ENCODE assay signal across 12 mouse cellular contexts in genomic region chr9:56886113-56886512, GRCm38 (mm10). TPM values are rescaled to one million over a fixed set of nuclear protein-coding genes. Genes with fewer than 3 reads are reported as not detected.
DNase-seq lines count a peak whose midpoint lies in the region; ATAC-seq and TF ChIP-seq lines count a peak whose summit lies in the region.
"Had no signal": no experiment of that assay in that cellular context is flagged by ENCODE, and none has a peak within 500 bp of the region (broad histone marks: within the 10 kb centered on the region; RNA-seq: fewer than 3 reads in every experiment).

No protein-coding gene starts in this region.

- H3K36me3 ChIP-seq in hindbrain, embryonic 11.5 days (ENCODE audit: control insufficient read depth, insufficient read depth, low read length), result no peaks in the 10 kb centered on the region
- no peaks in the 10 kb centered on the region for H3K36me3 ChIP-seq in hindbrain, embryonic 13.5 days
- H3K36me3 ChIP-seq in testis, adult 2 months (ENCODE audit: control insufficient read depth, insufficient read depth, low read length), result no peaks in the 10 kb centered on the region
- no peaks in the 10 kb centered on the region for H3K36me3 ChIP-seq in forebrain, embryonic 16.5 days (ENCODE audit: control insufficient read depth, insufficient read depth)

- peak; percentile 64 for DNase-seq in hindbrain, embryonic 11.5 days (ENCODE audit: low spot score)
- no peak for DNase-seq in testis, postnatal 14 days (ENCODE audit: low spot score)

- TF ChIP-seq POLR2A in testis, adult 2 months (IDR thresholded peaks at IDR 0.05; ENCODE audit: control insufficient read depth, low read depth, low read length), result no peak

- no peak for ATAC-seq in hindbrain, embryonic 11.5 days (ENCODE audit: low FRiP score)
- ATAC-seq in hindbrain, embryonic 13.5 days (ENCODE audit: low FRiP score), result no peak
- ATAC-seq in granulocyte monocyte progenitor cell, adult 5-6 weeks (replicated peaks; ENCODE audit: poor library complexity, severe bottlenecking), result 0 out of 2 replicates have a peak, but pooled peaks have one; percentile 30
- no peak for ATAC-seq in erythroid progenitor cell, adult 5-6 weeks (replicated peaks; ENCODE audit: low FRiP score, poor library complexity, severe bottlenecking)
- ATAC-seq in forebrain, embryonic 16.5 days, result no peak
- no peak for ATAC-seq in cerebellum, adult (ENCODE audit: insufficient number of reproducible peaks, low FRiP score, low TSS enrichment)
- ATAC-seq: activated CD4-positive, CD25-positive, alpha-beta regulatory T cell, adult 4 months had no signal

- H3K4me3 ChIP-seq in hindbrain, embryonic 11.5 days (ENCODE audit: low read depth, low read length), result no peak overlapping the region
- no peak overlapping the region for H3K4me3 ChIP-seq in hindbrain, embryonic 13.5 days
- H3K4me3 ChIP-seq in testis, adult 2 months (ENCODE audit: control insufficient read depth, low read depth, low read length), result no peak overlapping the region
- H3K4me3 ChIP-seq in forebrain, embryonic 16.5 days (replicated peaks; ENCODE audit: low read length), result no peak overlapping the region
- H3K4me3 ChIP-seq: embryonic facial prominence, embryonic 13.5 days; heart, embryonic 15.5 days had no signal

- H3K27me3 ChIP-seq in hindbrain, embryonic 11.5 days (ENCODE audit: control insufficient read depth, insufficient read depth, low read length), result no peaks in the 10 kb centered on the region
- peaks cover 3% of the 10 kb centered on the region; the same call in 1 of the 2 replicates for H3K27me3 ChIP-seq in hindbrain, embryonic 13.5 days
- H3K27me3 ChIP-seq in testis, adult 2 months (ENCODE audit: control insufficient read depth, insufficient read depth, low read length), result no peaks in the 10 kb centered on the region
- H3K27me3 ChIP-seq in forebrain, embryonic 16.5 days (replicated peaks; ENCODE audit: control insufficient read depth, insufficient read depth, low read length), result no peaks in the 10 kb centered on the region
- H3K27me3 ChIP-seq: embryonic facial prominence, embryonic 13.5 days had no signal

- 61% methylated on average over 13 of the region's 13 CpGs for WGBS in hindbrain, embryonic 11.5 days
- 65% methylated on average over 13 of the region's 13 CpGs for WGBS in hindbrain, embryonic 13.5 days
- 57% methylated on average over 13 of the region's 13 CpGs for WGBS in forebrain, embryonic 16.5 days

- no peak overlapping the region for H3K27ac ChIP-seq in hindbrain, embryonic 11.5 days (ENCODE audit: low read depth, low read length)
- no peak overlapping the region for H3K27ac ChIP-seq in hindbrain, embryonic 13.5 days
- no peak overlapping the region for H3K27ac ChIP-seq in testis, adult 2 months (ENCODE audit: control insufficient read depth, insufficient read depth, low read depth, low read length)
- no peak overlapping the region for H3K27ac ChIP-seq in forebrain, embryonic 16.5 days (ENCODE audit: low read length)
- H3K27ac ChIP-seq: embryonic facial prominence, embryonic 13.5 days; heart, embryonic 15.5 days had no signal

- TF ChIP-seq CTCF in testis, adult 2 months (IDR thresholded peaks at IDR 0.05; ENCODE audit: control insufficient read depth, insufficient read depth, insufficient replicate concordance, low read depth, low read length), result peak; percentile 44; the same call in 1 of the 2 replicates

- no peak overlapping the region for H3K4me2 ChIP-seq in hindbrain, embryonic 11.5 days (replicated peaks; ENCODE audit: low read depth, low read length)
- H3K4me2 ChIP-seq in hindbrain, embryonic 13.5 days, result no peak overlapping the region
- H3K4me2 ChIP-seq in forebrain, embryonic 16.5 days (ENCODE audit: low read length), result no peak overlapping the region
- H3K4me2 ChIP-seq: embryonic facial prominence, embryonic 13.5 days; heart, embryonic 15.5 days had no signal

- H3K9me3 ChIP-seq in hindbrain, embryonic 11.5 days (ENCODE audit: control insufficient read depth, low read length), result no peaks in the 10 kb centered on the region
- no peaks in the 10 kb centered on the region for H3K9me3 ChIP-seq in hindbrain, embryonic 13.5 days
- no peaks in the 10 kb centered on the region for H3K9me3 ChIP-seq in forebrain, embryonic 16.5 days (ENCODE audit: control insufficient read depth, low read length)
- H3K9me3 ChIP-seq: embryonic facial prominence, embryonic 13.5 days; heart, embryonic 15.5 days had no signal

- no peak overlapping the region for H3K9ac ChIP-seq in hindbrain, embryonic 11.5 days (ENCODE audit: low read depth, low read length)
- no peak overlapping the region for H3K9ac ChIP-seq in hindbrain, embryonic 13.5 days
- no peak overlapping the region for H3K9ac ChIP-seq in forebrain, embryonic 16.5 days (replicated peaks; ENCODE audit: low read depth, low read length)
- H3K9ac ChIP-seq: embryonic facial prominence, embryonic 13.5 days; heart, embryonic 15.5 days had no signal

- H3K4me1 ChIP-seq in hindbrain, embryonic 11.5 days (replicated peaks; ENCODE audit: control insufficient read depth, insufficient read depth, low read length), result no peaks in the 10 kb centered on the region
- peaks cover 19% of the 10 kb centered on the region for H3K4me1 ChIP-seq in hindbrain, embryonic 13.5 days (replicated peaks)
- H3K4me1 ChIP-seq in testis, adult 2 months (ENCODE audit: control insufficient read depth, insufficient read depth, low read length), result no peaks in the 10 kb centered on the region; the same call in 1 of the 2 replicates
- H3K4me1 ChIP-seq in forebrain, embryonic 16.5 days (replicated peaks; ENCODE audit: control insufficient read depth, insufficient read depth, low read length), result peaks cover 3% of the 10 kb centered on the region

RNA-seq across cellular contexts. Expression of gene Cspg4, which starts 21.3 kb away (rescaled TPM):
- 2.6 and 2.7 TPM in 2 replicates for polyA plus RNA-seq in hindbrain, embryonic 11.5 days (2014; fragmentation: Nextera tagmentation; extraction: Ambion mirVana)
- 4.2 and 5.2 TPM in 2 replicates for polyA plus RNA-seq in hindbrain, embryonic 13.5 days (2015; fragmentation: Nextera tagmentation; extraction: Ambion mirVana)
- 1.1 and 1.2 TPM in 2 replicates for polyA plus RNA-seq in testis, adult 2 months (2012; rRNA removed)
- not detected in 2 replicates for total RNA-seq in granulocyte monocyte progenitor cell, adult 5-6 weeks (2014; fragmentation: Nextera tagmentation)
- total RNA-seq in granulocyte monocyte progenitor cell, adult 5-6 weeks (2017), result not detected in 2 replicates
- not detected in 2 replicates for total RNA-seq in erythroid progenitor cell, adult 5-6 weeks (2015; ENCODE audit: low replicate concordance)
- total RNA-seq in erythroid progenitor cell, adult 5-6 weeks (2017; ENCODE audit: low replicate concordance), result not detected in 2 replicates
- 7.2 and 8.0 TPM in 2 replicates for polyA plus RNA-seq in forebrain, embryonic 16.5 days (2015; fragmentation: Nextera tagmentation; extraction: Ambion mirVana)

RNA-seq across cellular contexts. Expression of gene Odf3l1, which starts 21.6 kb away (rescaled TPM):
- polyA plus RNA-seq in hindbrain, embryonic 11.5 days (2014; fragmentation: Nextera tagmentation; extraction: Ambion mirVana), result 0.36 and 0.37 TPM in 2 replicates
- polyA plus RNA-seq in hindbrain, embryonic 13.5 days (2015; fragmentation: Nextera tagmentation; extraction: Ambion mirVana), result 0.18 TPM in 1 of 2 replicates, not detected in the other
- 293 and 304 TPM in 2 replicates for polyA plus RNA-seq in testis, adult 2 months (2012; rRNA removed)
- total RNA-seq in granulocyte monocyte progenitor cell, adult 5-6 weeks (2014; fragmentation: Nextera tagmentation), result not detected in 2 replicates
- not detected in 2 replicates for total RNA-seq in granulocyte monocyte progenitor cell, adult 5-6 weeks (2017)
- total RNA-seq in erythroid progenitor cell, adult 5-6 weeks (2015; ENCODE audit: low replicate concordance), result not detected in 2 replicates
- not detected in 2 replicates for total RNA-seq in erythroid progenitor cell, adult 5-6 weeks (2017; ENCODE audit: low replicate concordance)
- not detected in 2 replicates for polyA plus RNA-seq in forebrain, embryonic 16.5 days (2015; fragmentation: Nextera tagmentation; extraction: Ambion mirVana)
- total RNA-seq: left cerebral cortex, postnatal 36 days had no signal
- polyA plus RNA-seq: activated CD4-positive, CD25-positive, alpha-beta regulatory T cell, adult 4 months had no signal

RNA-seq across cellular contexts. Expression of gene Snx33, which starts 42.1 kb away (rescaled TPM):
- polyA plus RNA-seq in hindbrain, embryonic 11.5 days (2014; fragmentation: Nextera tagmentation; extraction: Ambion mirVana), result 3.3 and 3.8 TPM in 2 replicates
- polyA plus RNA-seq in hindbrain, embryonic 13.5 days (2015; fragmentation: Nextera tagmentation; extraction: Ambion mirVana), result 2.9 and 3.7 TPM in 2 replicates
- 5.2 and 7.0 TPM in 2 replicates for polyA plus RNA-seq in testis, adult 2 months (2012; rRNA removed)
- total RNA-seq in granulocyte monocyte progenitor cell, adult 5-6 weeks (2014; fragmentation: Nextera tagmentation), result 2.1 and 5.0 TPM in 2 replicates
- 1.5 and 2.0 TPM in 2 replicates for total RNA-seq in granulocyte monocyte progenitor cell, adult 5-6 weeks (2017)
- total RNA-seq in erythroid progenitor cell, adult 5-6 weeks (2015; ENCODE audit: low replicate concordance), result 0.36 and 2.9 TPM in 2 replicates
- 0.61 and 0.90 TPM in 2 replicates for total RNA-seq in erythroid progenitor cell, adult 5-6 weeks (2017; ENCODE audit: low replicate concordance)
- polyA plus RNA-seq in forebrain, embryonic 16.5 days (2015; fragmentation: Nextera tagmentation; extraction: Ambion mirVana), result 2.2 and 3.1 TPM in 2 replicates

RNA-seq across cellular contexts. Expression of gene Imp3, which starts 51.2 kb away (rescaled TPM):
- polyA plus RNA-seq in hindbrain, embryonic 11.5 days (2014; fragmentation: Nextera tagmentation; extraction: Ambion mirVana), result 66.0 and 70.2 TPM in 2 replicates
- 74.5 and 74.8 TPM in 2 replicates for polyA plus RNA-seq in hindbrain, embryonic 13.5 days (2015; fragmentation: Nextera tagmentation; extraction: Ambion mirVana)
- polyA plus RNA-seq in testis, adult 2 months (2012; rRNA removed), result 42.3 and 44.2 TPM in 2 replicates
- 95.8 and 123 TPM in 2 replicates for total RNA-seq in granulocyte monocyte progenitor cell, adult 5-6 weeks (2014; fragmentation: Nextera tagmentation)
- total RNA-seq in granulocyte monocyte progenitor cell, adult 5-6 weeks (2017), result 65.1 and 69.7 TPM in 2 replicates
- 38.2 and 46.5 TPM in 2 replicates for total RNA-seq in erythroid progenitor cell, adult 5-6 weeks (2015; ENCODE audit: low replicate concordance)
- 22.8 and 23.5 TPM in 2 replicates for total RNA-seq in erythroid progenitor cell, adult 5-6 weeks (2017; ENCODE audit: low replicate concordance)
- 79.4 and 81.1 TPM in 2 replicates for polyA plus RNA-seq in forebrain, embryonic 16.5 days (2015; fragmentation: Nextera tagmentation; extraction: Ambion mirVana)

Comparison
In these comparisons a context has a peak if more than half of its experiments do, and no peak if none do; other contexts are left out.
1. RNA of gene Odf3l1, which starts 21.6 kb away (polyA plus RNA-seq): 293 to 304 TPM in testis, adult 2 months; 0.36 to 0.37 TPM in hindbrain, embryonic 11.5 days, 0.18 TPM in hindbrain, embryonic 13.5 days and not detected in forebrain, embryonic 16.5 days; every median in the first group is over 100 times any median in the second.